Mouse (Mus musculus): ENCODE data around the gene Ppat. TPM values are rescaled to one million over a fixed set of nuclear protein-coding genes. Genes with fewer than 3 reads are reported as not detected.

Gene Ppat
- polyA plus RNA-seq, 1 experiment from 2014 or later: 15.5 TPM

DNA sequence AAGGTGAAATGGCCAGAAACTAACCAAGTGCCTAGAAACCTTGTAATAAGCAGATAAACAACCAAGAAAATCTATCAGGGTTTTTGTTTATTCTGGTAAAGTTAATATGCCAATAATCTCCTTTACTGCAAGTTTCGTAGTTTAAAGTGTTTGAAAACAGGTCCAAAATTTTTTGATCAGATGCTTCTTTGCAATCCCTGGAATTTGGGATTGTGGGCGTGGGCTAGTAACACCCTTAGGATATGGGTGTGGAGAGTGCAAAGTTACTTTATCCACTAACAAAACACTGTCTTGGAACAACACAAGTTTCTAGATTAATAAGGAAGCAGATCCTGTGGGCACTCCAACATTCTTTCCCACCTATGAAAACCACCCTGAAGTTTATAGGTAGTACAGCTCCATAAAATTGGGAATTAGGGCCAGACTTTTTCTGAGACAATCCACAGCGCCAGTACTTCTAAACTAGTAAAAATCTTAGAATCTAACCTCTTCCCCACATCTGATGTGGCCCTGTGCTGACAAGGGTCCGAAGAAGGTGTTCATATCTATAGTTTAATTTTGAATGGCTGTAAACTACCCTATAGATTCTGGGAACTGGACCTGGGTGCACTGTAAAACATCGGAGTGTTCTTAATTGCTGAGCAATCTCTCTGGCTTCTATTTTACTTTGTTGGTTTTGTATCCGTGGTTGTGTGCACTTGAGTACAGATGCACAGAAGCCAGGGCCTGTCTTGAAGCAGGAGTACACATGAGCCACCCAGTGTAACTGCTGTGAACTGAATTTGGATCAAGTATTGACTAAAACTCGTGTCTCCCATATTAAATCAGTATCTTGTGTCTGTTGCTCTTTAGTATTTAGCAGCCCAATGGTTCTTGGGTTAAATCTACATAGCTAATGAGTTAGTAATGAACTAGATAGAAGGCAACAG, 998 bp upstream of the Ppat start:
- Histone ChIP-seq H3K36me3 (ENCODE audit: control insufficient read depth, insufficient read depth) (peaks cover 4% of the 10 kb centered on the region), H3K9me3 (ENCODE audit: control insufficient read depth, low read length) (no peaks in the 10 kb centered on the region), H3K27ac (ENCODE audit: low read length) (peak overlapping the region; percentile 88), H3K4me3 (replicated peaks; ENCODE audit: low read length) (peak overlapping the region; percentile 85), H3K4me2 (ENCODE audit: low read length) (peak overlapping the region; percentile 90), H3K27me3 (replicated peaks; ENCODE audit: control insufficient read depth, insufficient read depth, low read length) (no peaks in the 10 kb centered on the region), H3K9ac (replicated peaks; ENCODE audit: low read depth, low read length) (peak overlapping the region; percentile 70), H3K4me1 (replicated peaks; ENCODE audit: control insufficient read depth, insufficient read depth, low read length) (peaks cover 19% of the 10 kb centered on the region)
- no peak for ATAC-seq
- WGBS: 14% methylated on average over 7 of the region's 7 CpGs

DNA sequence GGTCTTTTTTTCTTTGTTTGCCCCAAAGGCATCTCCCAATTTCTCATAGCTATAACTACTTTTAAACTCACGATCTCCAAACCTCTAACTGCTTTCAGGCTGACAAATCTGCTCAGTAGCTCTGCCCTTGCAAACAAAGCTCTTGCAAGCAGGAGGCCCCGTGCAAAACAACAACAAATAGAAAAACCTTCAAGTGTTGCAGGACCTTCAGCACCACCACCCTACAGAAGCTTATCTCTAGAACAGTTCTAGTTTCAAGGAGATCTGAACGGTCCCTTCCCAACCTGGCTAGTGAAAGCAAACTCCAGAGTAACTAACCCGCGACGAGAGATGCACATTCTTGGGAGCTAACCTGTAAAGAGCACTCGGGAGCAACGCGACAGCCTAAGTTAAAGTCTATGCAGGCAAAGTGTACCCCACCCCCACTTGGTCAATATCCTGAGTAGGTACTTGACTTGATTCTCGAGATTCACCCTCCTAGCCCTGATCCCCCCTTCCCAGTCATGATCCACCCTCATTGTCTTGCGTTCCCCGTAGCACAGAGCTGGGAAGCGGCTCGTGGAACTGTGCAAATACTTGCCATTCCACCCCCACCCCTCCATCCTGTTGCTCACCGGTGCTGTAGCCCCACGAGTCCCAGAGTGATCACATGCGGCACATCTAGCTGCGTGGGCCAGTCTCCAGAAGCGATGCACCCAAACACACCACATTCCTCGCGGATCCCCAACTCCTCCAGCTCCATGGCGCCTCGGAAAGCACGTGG, 854 bp downstream of the Ppat start:
- Histone ChIP-seq H3K9ac (replicated peaks; ENCODE audit: low read depth, low read length) (peak overlapping the region; percentile 59), H3K4me2 (ENCODE audit: low read length) (peak overlapping the region; percentile 90), H3K9me3 (ENCODE audit: control insufficient read depth, low read length) (no peaks in the 10 kb centered on the region), H3K27ac (ENCODE audit: low read length) (peak overlapping the region; percentile 55), H3K4me3 (replicated peaks; ENCODE audit: low read length) (peak overlapping the region; percentile 85), H3K27me3 (replicated peaks; ENCODE audit: control insufficient read depth, insufficient read depth, low read length) (no peaks in the 10 kb centered on the region), H3K4me1 (replicated peaks; ENCODE audit: control insufficient read depth, insufficient read depth, low read length) (peaks cover 19% of the 10 kb centered on the region), H3K36me3 (ENCODE audit: control insufficient read depth, insufficient read depth) (no peaks in the 10 kb centered on the region)
- WGBS: 0% methylated on average over 24 of the region's 24 CpGs
- ATAC-seq: no peak

DNA sequence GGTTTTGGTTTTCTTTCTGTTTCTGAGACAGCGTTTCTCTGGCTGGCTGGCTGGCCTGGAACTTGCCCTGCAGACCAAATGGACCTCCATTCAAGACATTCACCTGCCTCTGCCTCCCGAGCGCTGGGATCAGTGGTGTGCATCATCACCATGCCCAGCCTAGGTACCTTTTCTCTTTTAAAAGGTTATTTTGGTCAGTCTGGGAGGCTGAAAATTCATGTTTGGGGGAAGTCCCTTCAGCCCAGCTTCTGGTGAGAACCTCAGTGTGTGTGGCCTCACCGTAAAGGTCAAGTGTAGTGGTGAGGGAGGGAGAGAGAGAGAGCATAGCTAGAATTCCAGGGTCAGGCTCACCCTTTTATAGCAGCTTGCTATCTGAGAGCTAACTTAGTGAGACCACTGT, 3.6 kb downstream of the Ppat start:
- no peak for ATAC-seq

DNA sequence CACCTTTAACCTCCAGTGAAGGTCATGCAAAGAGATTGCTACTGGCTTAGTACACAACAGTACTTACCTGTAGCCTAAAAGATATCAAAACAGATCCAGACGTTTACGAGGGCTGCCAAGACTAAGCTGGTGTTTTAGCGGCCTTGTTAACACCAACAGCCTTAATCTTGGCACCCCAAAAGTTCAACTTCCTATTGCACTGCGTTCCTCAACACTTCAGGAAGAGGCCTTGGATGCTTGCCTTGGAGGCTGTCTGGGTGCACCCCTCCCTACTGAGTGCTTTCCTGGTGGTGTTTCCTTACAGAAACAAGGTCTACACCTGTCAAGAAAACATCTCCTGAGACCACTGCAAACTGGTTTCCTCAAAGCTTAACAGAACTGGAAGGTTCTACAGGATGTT, 4.2 kb downstream of the Ppat start:
- H3K27me3 ChIP-seq (replicated peaks; ENCODE audit: control insufficient read depth, insufficient read depth, low read length): no peaks in the 10 kb centered on the region
- H3K9ac ChIP-seq (replicated peaks; ENCODE audit: low read depth, low read length): no peak overlapping the region
- no peak overlapping the region for H3K27ac ChIP-seq (ENCODE audit: low read length)
- no peak overlapping the region for H3K4me3 ChIP-seq (replicated peaks; ENCODE audit: low read length)
- peaks cover 13% of the 10 kb centered on the region for H3K4me1 ChIP-seq (replicated peaks; ENCODE audit: control insufficient read depth, insufficient read depth, low read length)
- H3K9me3 ChIP-seq (ENCODE audit: control insufficient read depth, low read length): no peaks in the 10 kb centered on the region
- H3K36me3 ChIP-seq (ENCODE audit: control insufficient read depth, insufficient read depth): no peaks in the 10 kb centered on the region
- 90% methylated on average over 4 of the region's 4 CpGs for WGBS
- ATAC-seq: no peak
- no peak overlapping the region for H3K4me2 ChIP-seq (ENCODE audit: low read length)

More for the DNA sequence above, 3.6 kb downstream of the Ppat start:
- WGBS: 97% methylated on average over 4 of the region's 4 CpGs
- Histone ChIP-seq H3K9me3 (ENCODE audit: control insufficient read depth, low read length) (no peaks in the 10 kb centered on the region), H3K9ac (replicated peaks; ENCODE audit: low read depth, low read length) (no peak overlapping the region), H3K4me3 (replicated peaks; ENCODE audit: low read length) (no peak overlapping the region), H3K27me3 (replicated peaks; ENCODE audit: control insufficient read depth, insufficient read depth, low read length) (no peaks in the 10 kb centered on the region), H3K27ac (ENCODE audit: low read length) (no peak overlapping the region), H3K4me1 (replicated peaks; ENCODE audit: control insufficient read depth, insufficient read depth, low read length) (peaks cover 19% of the 10 kb centered on the region), H3K36me3 (ENCODE audit: control insufficient read depth, insufficient read depth) (no peaks in the 10 kb centered on the region), H3K4me2 (ENCODE audit: low read length) (no peak overlapping the region)

DNA sequence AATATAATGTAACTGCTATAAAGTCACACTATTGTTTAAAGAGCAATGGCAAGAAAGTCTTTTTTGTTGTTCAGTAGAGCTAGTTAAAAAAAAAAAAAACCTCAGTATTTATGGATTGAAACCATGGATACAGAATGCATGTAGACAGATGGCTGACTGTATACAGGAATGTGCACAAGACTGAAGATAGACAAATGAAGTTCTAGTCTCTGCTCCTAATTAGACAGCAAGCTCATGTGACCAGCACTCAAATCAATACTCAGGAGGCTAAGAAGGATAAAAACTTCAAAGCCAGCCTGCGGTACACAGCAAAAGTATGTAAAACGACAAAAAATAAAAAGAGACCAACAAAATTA, 5.7 kb downstream of the Ppat start:
- no peaks in the 10 kb centered on the region for H3K36me3 ChIP-seq (ENCODE audit: control insufficient read depth, insufficient read depth)
- no peaks in the 10 kb centered on the region for H3K27me3 ChIP-seq (replicated peaks; ENCODE audit: control insufficient read depth, insufficient read depth, low read length)
- H3K9me3 ChIP-seq (ENCODE audit: control insufficient read depth, low read length): no peaks in the 10 kb centered on the region
- no peak overlapping the region for H3K9ac ChIP-seq (replicated peaks; ENCODE audit: low read depth, low read length)
- ATAC-seq: no peak
- H3K4me3 ChIP-seq (replicated peaks; ENCODE audit: low read length): no peak overlapping the region
- no peak overlapping the region for H3K4me2 ChIP-seq (ENCODE audit: low read length)
- 52% methylated on average over 2 of the region's 2 CpGs for WGBS
- peaks cover 9% of the 10 kb centered on the region for H3K4me1 ChIP-seq (replicated peaks; ENCODE audit: control insufficient read depth, insufficient read depth, low read length)
- no peak overlapping the region for H3K27ac ChIP-seq (ENCODE audit: low read length)

DNA sequence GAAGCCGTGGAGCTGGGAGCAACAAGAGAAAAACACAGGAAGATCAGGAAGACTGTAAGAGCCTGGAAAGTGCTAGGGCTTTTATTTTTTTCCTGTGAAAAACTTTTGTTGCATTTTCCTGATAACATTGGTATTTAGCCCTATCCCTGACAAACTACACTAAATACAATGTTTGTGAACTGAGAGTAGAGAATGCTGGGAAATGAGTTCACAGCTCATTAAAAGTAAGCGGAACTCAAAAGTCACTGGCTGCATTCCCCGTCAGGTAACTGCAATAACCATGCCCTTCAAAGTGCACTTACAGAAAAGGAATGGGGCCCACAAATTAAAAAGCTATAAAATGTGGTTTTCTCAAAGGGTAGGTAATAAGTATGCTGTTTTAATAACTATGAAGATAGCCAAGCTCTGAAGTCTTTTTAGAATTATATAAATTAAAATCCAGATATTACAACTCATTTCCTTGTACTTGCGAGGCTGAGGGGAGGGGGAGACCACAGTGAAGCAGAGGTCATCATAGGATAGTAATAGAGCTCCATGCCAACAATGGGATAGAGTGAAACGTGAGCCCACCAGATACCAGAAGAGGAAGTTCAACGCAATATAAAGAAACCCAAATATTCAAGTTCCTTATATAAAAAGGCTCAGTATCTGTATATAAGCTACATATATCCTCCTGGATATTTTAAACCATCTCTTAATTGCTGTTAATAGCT, 6.3 kb downstream of the Ppat start:
- no peak overlapping the region for H3K4me3 ChIP-seq (replicated peaks; ENCODE audit: low read length)
- H3K27ac ChIP-seq (ENCODE audit: low read length): no peak overlapping the region
- peaks cover 4% of the 10 kb centered on the region for H3K4me1 ChIP-seq (replicated peaks; ENCODE audit: control insufficient read depth, insufficient read depth, low read length)
- no peaks in the 10 kb centered on the region for H3K27me3 ChIP-seq (replicated peaks; ENCODE audit: control insufficient read depth, insufficient read depth, low read length)
- H3K9me3 ChIP-seq (ENCODE audit: control insufficient read depth, low read length): no peaks in the 10 kb centered on the region
- no peak overlapping the region for H3K9ac ChIP-seq (replicated peaks; ENCODE audit: low read depth, low read length)
- no peak overlapping the region for H3K4me2 ChIP-seq (ENCODE audit: low read length)
- no peaks in the 10 kb centered on the region for H3K36me3 ChIP-seq (ENCODE audit: control insufficient read depth, insufficient read depth)
- 75% methylated on average over 6 of the region's 6 CpGs for WGBS
- no peak for ATAC-seq

DNA sequence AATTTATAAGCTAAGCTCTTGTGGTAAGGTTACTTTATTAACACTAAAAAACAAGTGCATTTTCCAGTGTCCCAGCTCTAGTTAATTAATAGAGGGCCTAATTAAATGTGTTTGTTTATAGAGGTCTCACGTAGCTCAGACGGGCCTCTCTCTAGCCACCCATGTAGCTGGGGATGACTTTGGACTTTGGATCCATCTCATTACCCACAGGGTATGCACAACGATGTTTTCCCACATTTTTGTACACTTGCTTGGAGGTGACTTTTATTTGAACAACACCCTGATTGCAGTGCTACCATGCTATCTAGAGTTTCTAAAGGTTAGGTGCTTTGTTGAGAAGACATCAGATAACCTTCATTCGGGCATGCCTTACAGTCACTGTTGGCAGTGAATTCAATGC, 8.9 kb downstream of the Ppat start:
- Histone ChIP-seq H3K4me1 (replicated peaks; ENCODE audit: control insufficient read depth, insufficient read depth, low read length) (no peaks in the 10 kb centered on the region; the same call in 1 of the 2 replicates), H3K27me3 (replicated peaks; ENCODE audit: control insufficient read depth, insufficient read depth, low read length) (no peaks in the 10 kb centered on the region), H3K27ac (ENCODE audit: low read length) (no peak overlapping the region), H3K36me3 (ENCODE audit: control insufficient read depth, insufficient read depth) (no peaks in the 10 kb centered on the region), H3K4me3 (replicated peaks; ENCODE audit: low read length) (no peak overlapping the region), H3K9me3 (ENCODE audit: control insufficient read depth, low read length) (no peaks in the 10 kb centered on the region), H3K9ac (replicated peaks; ENCODE audit: low read depth, low read length) (no peak overlapping the region), H3K4me2 (ENCODE audit: low read length) (no peak overlapping the region)
- WGBS: 76% methylated on average over 4 of the region's 4 CpGs
- ATAC-seq: no peak

DNA sequence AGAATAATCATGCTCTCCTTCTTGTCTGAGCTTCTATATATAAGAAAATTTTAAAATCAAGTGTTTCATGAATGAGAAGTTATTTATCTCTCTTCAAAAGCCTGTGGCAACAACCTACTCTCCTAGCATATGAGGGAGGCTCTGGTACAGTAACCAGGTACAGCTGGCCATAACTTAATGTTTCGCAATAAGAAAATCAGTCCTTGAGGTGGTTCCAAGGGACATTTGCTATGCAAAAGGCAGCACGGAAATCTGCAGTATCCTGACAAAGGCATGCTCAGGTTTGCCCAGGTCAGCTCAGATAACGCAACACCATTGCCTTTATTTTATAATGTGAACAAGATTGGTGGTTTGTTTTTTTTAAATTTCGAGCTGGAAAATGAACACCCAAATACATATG, 9.4 kb downstream of the Ppat start:
- no peak overlapping the region for H3K9ac ChIP-seq (replicated peaks; ENCODE audit: low read depth, low read length)
- H3K36me3 ChIP-seq (ENCODE audit: control insufficient read depth, insufficient read depth): no peaks in the 10 kb centered on the region
- no peak overlapping the region for H3K27ac ChIP-seq (ENCODE audit: low read length)
- H3K9me3 ChIP-seq (ENCODE audit: control insufficient read depth, low read length): no peaks in the 10 kb centered on the region
- no peak for ATAC-seq
- no peak overlapping the region for H3K4me2 ChIP-seq (ENCODE audit: low read length)
- H3K4me1 ChIP-seq (replicated peaks; ENCODE audit: control insufficient read depth, insufficient read depth, low read length): no peaks in the 10 kb centered on the region; the same call in 1 of the 2 replicates
- no peaks in the 10 kb centered on the region for H3K27me3 ChIP-seq (replicated peaks; ENCODE audit: control insufficient read depth, insufficient read depth, low read length)
- WGBS: 93% methylated on average over 4 of the region's 4 CpGs
- H3K4me3 ChIP-seq (replicated peaks; ENCODE audit: low read length): no peak overlapping the region

DNA sequence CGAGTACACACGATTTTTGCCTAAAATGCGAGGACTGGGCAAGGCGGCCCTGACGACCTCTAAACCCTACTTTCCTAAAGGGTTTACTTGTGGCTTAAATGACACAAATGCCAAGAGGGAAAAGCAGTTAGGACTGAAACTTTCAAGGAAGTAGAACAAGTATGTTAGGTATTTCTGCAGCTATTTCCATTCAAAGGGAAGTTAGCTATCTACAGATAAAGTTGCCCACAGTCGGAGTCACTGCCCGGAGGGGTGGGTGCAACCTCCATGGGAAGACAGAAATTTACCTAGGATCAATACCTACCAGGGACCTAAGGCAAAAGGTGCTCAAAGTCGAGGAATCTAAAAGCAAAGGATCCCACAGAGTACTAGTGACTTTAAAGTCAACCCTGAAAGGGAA, 11.7 kb downstream of the Ppat start:
- ATAC-seq: no peak
- Histone ChIP-seq H3K9me3 (ENCODE audit: control insufficient read depth, low read length) (no peaks in the 10 kb centered on the region), H3K4me1 (replicated peaks; ENCODE audit: control insufficient read depth, insufficient read depth, low read length) (no peaks in the 10 kb centered on the region), H3K27me3 (replicated peaks; ENCODE audit: control insufficient read depth, insufficient read depth, low read length) (no peaks in the 10 kb centered on the region), H3K36me3 (ENCODE audit: control insufficient read depth, insufficient read depth) (no peaks in the 10 kb centered on the region), H3K4me2 (ENCODE audit: low read length) (no peak overlapping the region), H3K4me3 (replicated peaks; ENCODE audit: low read length) (no peak overlapping the region), H3K27ac (ENCODE audit: low read length) (no peak overlapping the region), H3K9ac (replicated peaks; ENCODE audit: low read depth, low read length) (no peak overlapping the region)
- WGBS: 97% methylated on average over 8 of the region's 8 CpGs

All from forebrain, embryonic 16.5 days (tissue).